30 mouse cellular contexts compared by ENCODE assay signal in the genomic region with DNA sequence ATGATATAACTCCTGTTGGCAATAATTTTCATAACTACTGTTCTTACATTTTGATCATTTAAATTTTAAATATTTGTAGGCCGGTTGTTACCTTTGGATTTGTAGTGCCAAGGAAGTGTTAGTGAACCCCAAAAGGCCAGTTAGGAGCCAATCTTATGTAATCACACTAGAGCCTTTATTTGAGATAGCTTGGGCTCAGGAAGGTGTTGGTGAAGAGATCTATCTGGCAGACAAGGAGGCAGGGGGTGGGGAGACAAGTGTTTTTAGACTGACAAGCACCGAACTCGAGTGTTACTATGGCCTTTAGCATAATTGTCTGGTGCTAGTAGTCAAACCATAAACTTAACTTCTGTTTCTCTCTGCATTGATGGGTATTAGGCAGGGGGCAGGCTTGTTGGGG.
"Had no signal": no experiment of that assay in that cellular context is flagged by ENCODE, and none has a peak within 500 bp of the region (broad histone marks: within the 10 kb centered on the region; RNA-seq: fewer than 3 reads in every experiment).

No protein-coding gene starts in this region.

- H3K36me3 ChIP-seq: limb, embryonic 10.5 days; limb, embryonic 12.5 days; limb, embryonic 13.5 days; limb, embryonic 15.5 days; liver, embryonic 12.5 days; liver, embryonic 13.5 days; liver, embryonic 15.5 days; lung, embryonic 15.5 days; midbrain, embryonic 10.5 days; midbrain, embryonic 12.5 days; midbrain, embryonic 13.5 days; midbrain, embryonic 15.5 days; neural tube, embryonic 12.5 days had no signal

- H3K27me3 ChIP-seq: limb, embryonic 12.5 days; limb, embryonic 13.5 days; limb, embryonic 15.5 days; liver, embryonic 12.5 days; liver, embryonic 13.5 days; liver, embryonic 15.5 days; lung, embryonic 15.5 days; megakaryocyte, embryonic 14.5 days; midbrain, embryonic 12.5 days; midbrain, embryonic 13.5 days; midbrain, embryonic 15.5 days; neural tube, embryonic 12.5 days had no signal

- DNase-seq: left cerebral cortex, postnatal 4 days; liver, embryonic 13.5 days; liver, postnatal 0 days; lung, adult 18-20 months; lung, adult 2 months; lung, embryonic 14.5 days; lung, postnatal 10 days; lung, postnatal 36 days; lung, postnatal 4 days; midbrain, embryonic 14.5 days had no signal

- H3K4me2 ChIP-seq: limb, embryonic 12.5 days; limb, embryonic 13.5 days; limb, embryonic 15.5 days; liver, embryonic 12.5 days; liver, embryonic 13.5 days; liver, embryonic 15.5 days; lung, embryonic 14.5 days; lung, embryonic 15.5 days; midbrain, embryonic 11.5 days; midbrain, embryonic 12.5 days; midbrain, embryonic 13.5 days; midbrain, embryonic 15.5 days; neural tube, embryonic 12.5 days had no signal

- H3K9me3 ChIP-seq: limb, embryonic 10.5 days; limb, embryonic 12.5 days; limb, embryonic 13.5 days; limb, embryonic 15.5 days; liver, embryonic 12.5 days; liver, embryonic 13.5 days; liver, embryonic 15.5 days; lung, embryonic 15.5 days; megakaryocyte, embryonic 14.5 days; midbrain, embryonic 10.5 days; midbrain, embryonic 12.5 days; midbrain, embryonic 13.5 days; midbrain, embryonic 15.5 days; neural tube, embryonic 12.5 days had no signal

- H3K4me1 ChIP-seq: limb, embryonic 10.5 days; limb, embryonic 12.5 days; limb, embryonic 13.5 days; limb, embryonic 15.5 days; liver, embryonic 12.5 days; liver, embryonic 15.5 days; lung, embryonic 15.5 days; midbrain, embryonic 10.5 days; midbrain, embryonic 12.5 days; midbrain, embryonic 13.5 days; midbrain, embryonic 15.5 days; neural tube, embryonic 12.5 days had no signal

- H3K27ac ChIP-seq: left cerebral cortex, adult 2 months; limb, embryonic 10.5 days; limb, embryonic 12.5 days; limb, embryonic 13.5 days; limb, embryonic 15.5 days; liver, embryonic 12.5 days; liver, embryonic 13.5 days; liver, embryonic 14.5 days; liver, embryonic 15.5 days; lung, embryonic 15.5 days; macrophage; midbrain, embryonic 10.5 days; midbrain, embryonic 12.5 days; midbrain, embryonic 13.5 days; midbrain, embryonic 15.5 days; neural tube, embryonic 12.5 days had no signal

- ATAC-seq: liver, embryonic 12.5 days; liver, postnatal 0 days; lung, postnatal 0 days; midbrain, embryonic 13.5 days; midbrain, embryonic 15.5 days; midbrain, embryonic 16.5 days had no signal

- H3K4me3 ChIP-seq: left cerebral cortex, adult 2 months; limb, embryonic 10.5 days; limb, embryonic 12.5 days; limb, embryonic 13.5 days; limb, embryonic 15.5 days; liver, embryonic 12.5 days; liver, embryonic 13.5 days; liver, embryonic 15.5 days; lung, embryonic 15.5 days; megakaryocyte, embryonic 14.5 days; midbrain, embryonic 10.5 days; midbrain, embryonic 12.5 days; midbrain, embryonic 13.5 days; midbrain, embryonic 15.5 days; myocyte; neural tube, embryonic 12.5 days had no signal

- H3K9ac ChIP-seq: limb, embryonic 12.5 days; limb, embryonic 13.5 days; limb, embryonic 15.5 days; liver, embryonic 12.5 days; liver, embryonic 13.5 days; liver, embryonic 14.5 days; liver, embryonic 15.5 days; liver, postnatal 0 days; lung, embryonic 14.5 days; lung, embryonic 15.5 days; midbrain, embryonic 12.5 days; midbrain, embryonic 13.5 days; midbrain, embryonic 15.5 days; neural tube, embryonic 12.5 days had no signal
